Mouse (Mus musculus) adrenal gland, postnatal 14 days (tissue): ENCODE results near the gene Agps. TPM values are rescaled to one million over a fixed set of nuclear protein-coding genes. Genes with fewer than 3 reads are reported as not detected.

Experiments
- DNase-seq: peaks from one replicate; pipeline ENCODE4 v3.0.0; 2021; ENCODE audit warnings: mixed read lengths
- total RNA-seq: library from RNA; stranded (reverse); gene quantifications from 2 replicates; pipeline ENCODE4 v1.2.3, GENCODE M21; 2021

Agps gene
- total RNA-seq, 1 experiment from 2014 or later = 40.2 TPM

- DNase-seq = no peak
Observed at GRCm38 (mm10) chr2:75828931-75829610, 2.9 kb upstream of the Agps start.

DNA sequence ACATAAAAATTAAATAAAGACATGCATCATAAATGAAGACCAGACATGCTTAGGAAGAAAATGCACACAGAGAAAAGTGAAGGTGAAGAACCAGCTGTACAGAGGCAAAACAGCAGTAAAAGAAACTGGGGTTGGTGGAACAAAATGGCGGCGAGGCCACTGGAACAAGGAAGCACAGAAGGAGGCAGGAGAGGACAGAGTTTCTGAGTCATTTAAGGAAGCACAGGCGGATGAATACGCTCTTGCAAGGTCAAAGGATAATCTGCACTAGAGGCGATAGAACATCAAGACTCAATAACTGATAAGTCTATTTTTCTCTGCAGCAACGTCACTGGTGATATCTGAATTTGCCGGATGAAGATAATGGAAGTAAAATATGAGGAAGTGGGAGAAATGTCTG lies 1.7 kb upstream of the Agps start:
- DNase-seq = no peak

DNA sequence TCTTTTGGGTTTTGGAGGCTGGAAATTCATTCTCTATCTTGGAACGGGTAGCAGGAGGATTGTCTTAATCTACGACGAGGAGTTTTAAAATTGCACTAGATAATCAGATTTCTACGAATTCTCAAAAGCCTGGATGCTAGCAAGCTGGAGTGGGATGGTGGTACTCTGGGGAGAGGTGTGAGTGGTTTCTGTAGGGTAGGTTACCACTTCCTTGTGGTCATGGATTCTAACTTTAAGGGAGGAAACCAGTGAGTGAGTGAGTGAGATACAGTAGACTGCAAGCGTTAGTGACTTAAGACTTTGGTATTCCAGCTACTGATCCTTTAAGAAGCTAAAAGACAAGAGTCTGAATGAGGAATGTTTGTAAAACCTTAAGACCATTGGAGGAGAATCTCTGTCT lies 804 bp downstream of the Agps start:
- DNase-seq = peak; percentile 7

DNA sequence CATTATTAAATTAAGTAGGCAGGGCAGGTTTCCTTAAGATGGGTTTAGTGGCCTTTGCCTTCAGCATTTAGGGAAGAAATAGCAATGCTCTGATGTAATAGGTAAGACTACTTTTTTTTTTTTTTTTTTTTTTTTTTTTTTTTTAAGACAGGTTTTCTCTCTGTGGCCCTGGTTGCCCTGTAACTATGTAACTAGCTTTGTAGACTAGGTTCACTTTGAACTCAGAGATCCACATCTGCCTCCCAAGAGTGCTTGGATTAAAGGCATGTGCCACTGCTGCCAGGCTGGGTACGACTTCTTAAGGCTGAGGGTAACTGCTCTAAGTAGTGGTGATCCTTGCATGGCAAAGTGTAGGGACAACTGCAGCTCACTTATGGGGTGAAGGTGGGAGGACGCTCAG lies 2.5 kb downstream of the Agps start:
- DNase-seq = no peak

- DNase-seq = no peak
Observed at GRCm38 (mm10) chr2:75842302-75842701, 10.3 kb downstream of the Agps start.

DNA sequence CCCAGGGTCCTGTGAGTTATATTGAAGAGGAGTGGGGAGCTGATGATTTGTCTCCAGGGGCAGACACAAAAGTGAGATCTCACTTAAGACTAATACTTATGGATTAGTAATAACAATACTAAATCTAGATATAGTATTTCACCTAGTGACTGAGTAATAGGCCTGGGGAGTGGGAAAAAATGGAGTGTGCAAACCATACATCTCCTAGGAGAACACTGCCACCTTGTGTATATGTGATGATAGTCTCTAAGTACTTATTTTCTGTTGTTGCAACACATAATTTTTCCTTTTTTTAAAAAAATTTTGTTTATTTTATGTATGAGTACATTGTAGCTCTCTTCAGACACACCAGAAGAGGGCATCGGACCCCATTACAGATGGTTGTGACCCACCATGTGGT lies 15.7 kb downstream of the Agps start:
- no peak for DNase-seq

- no peak for DNase-seq
Observed at GRCm38 (mm10) chr2:75852483-75852882, 20.5 kb downstream of the Agps start.

GRCm38 (mm10) chr2:75854136-75854535 lies 22.2 kb downstream of the Agps start:
- DNase-seq = no peak

DNA sequence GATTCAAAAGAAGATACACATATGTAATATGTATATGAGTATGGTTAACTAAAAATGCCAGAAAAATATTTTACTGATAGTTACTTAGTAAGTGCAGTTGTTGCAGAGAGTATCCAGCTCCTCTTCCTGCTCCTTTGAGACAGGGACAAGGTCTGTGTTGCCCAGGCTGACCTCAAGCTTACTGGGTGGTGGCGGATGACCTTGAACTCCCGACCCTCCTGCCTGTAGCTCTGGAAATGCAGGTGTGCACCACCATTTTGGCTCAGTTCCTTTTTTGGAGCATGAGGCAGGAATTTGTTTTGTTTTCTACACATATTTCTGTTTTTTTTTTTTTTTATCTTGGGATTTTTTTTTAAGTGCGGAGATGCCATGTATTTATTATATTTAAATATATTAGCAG lies 29.1 kb downstream of the Agps start:
- peak; percentile 11 for DNase-seq

- no peak for DNase-seq
Observed at GRCm38 (mm10) chr2:75869604-75870003, 37.6 kb downstream of the Agps start.

DNA sequence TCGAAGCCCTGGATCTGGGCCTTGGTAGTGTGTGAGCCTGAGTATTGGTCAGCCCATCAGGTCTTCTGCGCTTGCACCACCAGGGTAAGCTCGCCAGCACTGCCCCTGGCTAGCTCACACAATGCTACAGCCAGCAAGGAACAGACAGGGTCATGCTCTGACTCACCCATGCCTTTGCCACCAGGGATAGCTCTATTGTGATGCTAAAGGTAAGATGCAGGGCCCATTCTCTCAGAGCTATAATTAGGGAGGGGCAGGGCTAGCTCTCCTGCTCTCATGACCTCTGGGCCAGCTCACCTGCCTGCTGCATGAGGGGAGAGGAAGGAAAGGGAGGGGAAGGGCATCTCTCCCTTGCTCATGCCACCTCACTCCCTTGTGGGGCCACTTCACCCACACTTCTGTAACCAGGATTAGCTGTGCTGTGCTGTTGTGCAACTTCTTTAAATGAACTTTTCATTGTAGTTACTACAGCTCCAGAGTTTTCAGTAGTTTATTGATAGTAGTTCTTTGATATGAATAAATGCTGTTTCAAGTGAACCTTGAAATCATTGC lies 42.1 kb downstream of the Agps start:
- DNase-seq = no peak

GRCm38 (mm10) chr2:75879791-75880190 lies 47.8 kb downstream of the Agps start:
- peak; percentile 29 for DNase-seq

GRCm38 (mm10) chr2:75883543-75883942 lies 51.6 kb downstream of the Agps start:
- peak; percentile 87 for DNase-seq

- DNase-seq = peak; percentile 44
Observed at GRCm38 (mm10) chr2:75891981-75892380, 60.0 kb downstream of the Agps start.

GRCm38 (mm10) chr2:75895711-75896110 lies 63.7 kb downstream of the Agps start:
- no peak for DNase-seq

DNA sequence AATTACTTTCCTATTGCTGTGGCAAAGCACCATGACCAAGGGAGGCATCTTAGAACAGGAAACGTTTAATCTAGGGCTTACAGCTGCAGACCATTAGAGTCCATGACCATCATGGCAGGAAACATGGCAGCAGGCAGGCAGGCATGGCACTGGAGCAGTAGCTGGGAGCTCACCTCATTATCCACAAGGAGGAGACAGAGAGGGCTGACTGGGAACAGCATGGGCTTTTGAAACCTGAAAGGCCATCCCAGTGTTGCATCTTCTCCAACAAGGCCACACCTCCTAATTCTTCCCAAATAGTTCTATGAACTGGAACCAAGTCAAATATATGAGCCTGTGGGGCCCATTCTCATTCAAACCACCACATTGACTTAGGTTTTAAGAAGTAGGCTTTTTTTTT lies 68.3 kb downstream of the Agps start:
- no peak for DNase-seq

- DNase-seq = no peak
Observed at GRCm38 (mm10) chr2:75901869-75902268, 69.9 kb downstream of the Agps start.

GRCm38 (mm10) chr2:75907142-75907541 lies 75.2 kb downstream of the Agps start:
- DNase-seq = no peak

GRCm38 (mm10) chr2:75915040-75915439 lies 83.1 kb downstream of the Agps start:
- DNase-seq = no peak

- no peak for DNase-seq
Observed at GRCm38 (mm10) chr2:75923807-75924340, 91.9 kb downstream of the Agps start.

- no peak for DNase-seq
Observed at GRCm38 (mm10) chr2:75926061-75926460, 94.1 kb downstream of the Agps start.

DNA sequence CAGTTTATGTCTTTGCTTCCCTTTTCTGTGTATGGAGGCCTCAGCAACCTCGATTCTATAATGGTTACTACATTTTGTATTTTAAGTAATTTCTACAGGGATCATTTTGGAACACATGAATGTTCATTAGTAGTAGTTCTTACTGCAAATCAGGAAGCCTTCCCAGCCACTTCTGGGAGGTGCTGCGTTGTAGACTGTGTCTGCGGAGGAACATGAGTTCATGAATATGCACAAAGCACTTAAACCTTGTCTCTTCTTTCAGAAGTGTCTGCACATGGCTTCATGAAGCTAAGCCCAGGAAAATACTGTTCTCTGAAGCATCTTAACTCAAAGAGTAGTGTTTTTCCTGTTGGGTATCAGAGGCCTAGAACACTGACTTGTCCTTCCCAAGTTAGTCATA lies 96.0 kb downstream of the Agps start:
- DNase-seq = no peak

- no peak for DNase-seq
Observed at GRCm38 (mm10) chr2:75929141-75929540, 97.2 kb downstream of the Agps start.

DNA sequence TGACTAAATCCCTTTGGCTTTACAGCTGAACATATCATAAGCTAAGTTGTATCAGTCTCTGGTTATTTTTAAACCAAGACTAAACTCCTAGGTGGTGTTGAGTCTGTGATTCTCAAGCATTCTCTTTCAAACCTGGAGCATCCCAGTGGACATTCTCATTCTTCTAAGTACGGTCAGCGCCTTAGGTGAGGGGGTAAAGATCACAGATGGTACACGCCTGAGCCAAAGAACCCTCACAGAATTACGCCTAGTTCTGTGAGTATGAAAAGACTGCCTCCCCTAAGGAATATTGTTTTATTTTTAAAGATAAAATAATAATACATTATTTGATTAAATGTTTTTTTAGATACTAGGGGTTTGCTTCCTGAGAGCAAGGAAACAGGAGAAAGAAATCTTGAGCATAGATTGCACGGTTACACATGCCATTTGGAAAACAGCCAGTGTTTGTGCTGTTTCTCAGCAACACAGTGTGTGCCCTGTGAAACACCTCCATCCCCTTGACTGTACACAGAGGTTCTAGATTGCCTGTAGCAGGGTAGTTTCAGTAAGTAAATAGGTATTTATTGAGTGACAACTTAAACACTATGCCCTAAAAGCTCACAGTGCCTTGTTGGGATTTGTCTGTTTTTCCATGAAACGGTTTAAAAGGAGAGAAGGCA lies 97.9 kb downstream of the Agps start:
- DNase-seq = no peak
